Mouse (Mus musculus) ES-Bruce4 (cell line): ENCODE results near the gene Diaph3.

Experiments
- CTCF ChIP-seq: IDR thresholded peaks from one replicate; pipeline ENCODE4 v1.8.1; 2011; ENCODE audit warnings: low read depth, low read length
- EP300 ChIP-seq: IDR thresholded peaks from 2 replicates; pipeline ENCODE4 v1.6.1; 2011; ENCODE audit warnings: low read depth, low read length; ENCODE audit not compliant: insufficient read depth
- POLR2A ChIP-seq: IDR thresholded peaks from one replicate; pipeline ENCODE4 v1.8.1; 2011; ENCODE audit warnings: low read length; ENCODE audit not compliant: insufficient read depth

- TF ChIP-seq CTCF (no peak), POLR2A (no peak), EP300 (no peak)
These were observed 480.5 kb downstream of the Diaph3 start for GRCm38 (mm10) chr14:86660556-86660955.
